Mouse (Mus musculus): Measurements from ENCODE around the gene Tnni2.

Gene Tnni2

DNA sequence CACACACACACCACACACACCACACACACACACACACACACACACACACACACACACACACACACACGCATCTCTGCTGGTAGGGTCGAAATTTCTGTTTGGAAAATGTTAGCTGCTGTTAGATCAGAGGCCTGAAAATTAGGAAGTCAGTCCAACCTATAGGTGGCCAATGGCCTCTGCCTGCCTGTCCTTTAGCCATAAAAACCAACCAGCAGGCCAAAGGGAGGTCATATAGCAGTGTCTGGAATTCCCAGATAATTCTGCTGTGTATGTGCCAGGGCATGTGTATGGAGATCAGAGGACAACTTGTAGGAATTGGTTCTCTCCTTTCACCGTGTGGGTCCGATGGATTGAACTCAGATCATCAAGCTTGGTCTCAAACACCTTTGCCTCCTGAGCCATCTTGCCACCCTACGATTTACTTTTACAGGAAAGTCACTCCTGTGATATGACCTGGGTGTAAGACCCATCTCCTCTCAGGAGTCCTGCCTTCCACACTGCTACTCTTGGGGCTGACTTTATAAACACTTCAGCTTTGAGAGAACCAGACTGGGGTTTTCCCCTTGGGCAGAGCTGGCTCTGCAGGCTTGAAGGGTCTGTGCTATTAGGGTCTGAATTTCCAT is 17.2 kb downstream of the Tnni2 start:
- intact Hi-C loops (cut with DNase I), result no loop called here

DNA sequence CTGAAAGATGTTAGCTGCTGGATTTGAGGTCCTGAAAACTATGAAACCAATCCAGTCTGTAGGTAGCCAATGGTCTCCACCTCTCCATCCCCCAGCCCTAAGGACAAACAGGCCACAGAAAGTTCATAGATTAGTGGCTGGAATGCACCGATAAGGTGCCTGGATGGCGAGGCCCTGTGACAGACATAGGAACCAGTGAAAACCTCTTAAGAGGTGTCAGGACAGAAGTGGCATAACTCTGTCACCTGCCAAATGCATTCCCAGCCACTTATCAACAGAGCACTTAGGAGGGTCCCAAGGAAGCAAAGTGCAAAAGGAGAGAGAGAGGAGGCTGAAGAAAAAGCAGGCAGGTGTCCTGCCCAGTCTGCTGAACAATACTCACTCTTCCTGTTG is 17.7 kb downstream of the Tnni2 start:
- intact Hi-C loops (cut with DNase I), result no loop called here

- intact Hi-C loops (cut with DNase I), result no loop called here
These were observed 19.0 kb downstream of the Tnni2 start, which contains the start of gene Lsp1 for GRCm38 (mm10) chr7:142460636-142461077. TSS of gene Lsp1 (plus strand) at chr7:142460809.

- intact Hi-C loops (cut with DNase I), result no loop called here
These were observed 19.8 kb downstream of the Tnni2 start for GRCm38 (mm10) chr7:142461446-142461845.

GRCm38 (mm10) chr7:142462190-142462589 is 20.6 kb downstream of the Tnni2 start:
- intact Hi-C loops (cut with DNase I), result no loop called here

- intact Hi-C loops (cut with DNase I), result no loop called here
These were observed 21.0 kb downstream of the Tnni2 start for GRCm38 (mm10) chr7:142462594-142463078.

GRCm38 (mm10) chr7:142470171-142470691 is 28.6 kb downstream of the Tnni2 start:
- intact Hi-C loops (cut with DNase I), result no loop called here

GRCm38 (mm10) chr7:142470808-142471413 is 29.3 kb downstream of the Tnni2 start:
- intact Hi-C loops (cut with DNase I), result no loop called here

DNA sequence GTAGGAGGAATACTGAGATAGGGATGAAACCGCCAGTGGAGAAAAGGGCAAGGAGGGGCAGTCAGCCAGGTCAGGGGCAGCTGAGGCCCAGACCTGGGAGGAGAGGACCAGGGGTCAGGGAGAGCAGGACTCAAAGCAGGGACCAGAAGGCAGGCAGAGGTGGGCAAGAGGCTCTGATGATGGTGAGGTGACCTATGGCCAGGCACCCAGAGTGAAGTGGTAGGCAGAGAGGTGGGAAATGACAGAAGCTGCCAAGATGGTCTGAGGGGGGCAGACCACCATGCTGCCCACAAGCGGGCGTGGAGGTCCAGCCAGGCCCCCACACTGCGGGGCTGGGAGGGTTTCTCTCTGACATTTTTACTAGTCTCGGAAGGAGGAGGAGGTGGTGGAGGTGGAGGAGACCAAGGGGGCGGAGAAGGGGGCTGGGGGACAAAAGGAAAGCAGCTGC is 29.8 kb downstream of the Tnni2 start:
- intact Hi-C loops (cut with DNase I), result no loop called here

DNA sequence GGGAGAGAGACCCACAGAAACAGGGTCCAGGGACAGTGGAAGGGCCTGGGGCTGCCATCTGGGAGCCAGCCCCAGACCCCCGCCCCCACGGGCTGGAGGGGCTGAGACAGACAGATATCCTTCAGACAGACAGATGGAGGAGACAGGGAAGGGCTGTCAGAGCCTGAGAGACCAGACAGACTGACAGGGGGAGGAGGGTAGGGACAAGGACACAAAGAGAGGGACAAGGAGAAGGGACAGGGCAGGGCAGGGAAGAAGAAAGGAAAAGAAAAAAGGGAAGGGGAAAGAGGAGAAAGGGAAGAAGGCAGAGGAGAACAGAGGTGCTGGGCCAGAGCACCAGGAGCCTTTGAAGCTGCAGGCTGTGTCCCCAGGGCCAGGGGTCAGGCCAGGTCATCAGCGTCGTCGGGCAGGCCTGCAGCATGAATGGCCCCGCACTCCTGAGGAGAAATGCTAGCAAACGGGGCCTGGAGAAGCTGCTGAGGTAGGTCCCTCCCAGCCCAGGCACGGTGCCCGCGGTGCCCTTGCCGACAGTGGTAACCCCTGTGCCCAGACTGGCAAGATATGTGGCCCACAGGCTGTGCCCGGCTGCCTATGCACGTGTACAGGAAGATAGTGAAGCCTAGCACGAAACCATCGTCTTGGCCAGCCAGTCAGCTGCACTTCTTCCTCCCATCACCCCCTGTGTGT is 30.4 kb downstream of the Tnni2 start:
- intact Hi-C loops (cut with DNase I), result no loop called here

GRCm38 (mm10) chr7:142472936-142473335 is 31.3 kb downstream of the Tnni2 start:
- intact Hi-C loops (cut with DNase I), result no loop called here

DNA sequence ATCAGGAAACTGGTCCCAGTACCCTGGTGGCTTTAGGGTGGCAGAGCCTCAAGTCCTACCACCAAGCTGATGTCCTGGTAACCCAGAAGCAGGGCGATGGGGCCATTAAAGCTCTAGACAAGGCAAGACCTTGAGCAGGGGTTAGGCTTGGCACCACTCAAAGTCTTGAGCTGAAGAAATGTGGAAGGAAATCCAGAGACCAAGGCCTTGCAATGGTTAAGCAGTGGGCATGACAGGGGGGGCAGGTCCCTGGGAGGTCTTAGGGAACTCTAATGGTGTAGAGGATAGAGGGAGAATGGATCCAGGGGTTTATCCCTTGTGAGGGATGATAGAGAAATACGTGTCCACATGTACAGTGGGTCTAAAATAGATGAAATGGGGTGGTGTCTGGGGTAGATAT is 31.9 kb downstream of the Tnni2 start:
- intact Hi-C loops (cut with DNase I), result no loop called here

- intact Hi-C loops (cut with DNase I), result loop anchor here (5.0 kb wide), 1 partner anchor 198 kb away; no protein-coding TSS in a partner anchor
These were observed 33.2 kb downstream of the Tnni2 start for GRCm38 (mm10) chr7:142474799-142475198.

- intact Hi-C loops (cut with DNase I), result loop anchor here (5.0 kb wide), 1 partner anchor 197 kb away; no protein-coding TSS in a partner anchor
These were observed 34.0 kb downstream of the Tnni2 start for GRCm38 (mm10) chr7:142475641-142476040.

- intact Hi-C loops (cut with DNase I), result loop anchor here (5.0 kb wide), 1 partner anchor 196 kb away; no protein-coding TSS in a partner anchor
These were observed 34.7 kb downstream of the Tnni2 start for GRCm38 (mm10) chr7:142476271-142476670.

DNA sequence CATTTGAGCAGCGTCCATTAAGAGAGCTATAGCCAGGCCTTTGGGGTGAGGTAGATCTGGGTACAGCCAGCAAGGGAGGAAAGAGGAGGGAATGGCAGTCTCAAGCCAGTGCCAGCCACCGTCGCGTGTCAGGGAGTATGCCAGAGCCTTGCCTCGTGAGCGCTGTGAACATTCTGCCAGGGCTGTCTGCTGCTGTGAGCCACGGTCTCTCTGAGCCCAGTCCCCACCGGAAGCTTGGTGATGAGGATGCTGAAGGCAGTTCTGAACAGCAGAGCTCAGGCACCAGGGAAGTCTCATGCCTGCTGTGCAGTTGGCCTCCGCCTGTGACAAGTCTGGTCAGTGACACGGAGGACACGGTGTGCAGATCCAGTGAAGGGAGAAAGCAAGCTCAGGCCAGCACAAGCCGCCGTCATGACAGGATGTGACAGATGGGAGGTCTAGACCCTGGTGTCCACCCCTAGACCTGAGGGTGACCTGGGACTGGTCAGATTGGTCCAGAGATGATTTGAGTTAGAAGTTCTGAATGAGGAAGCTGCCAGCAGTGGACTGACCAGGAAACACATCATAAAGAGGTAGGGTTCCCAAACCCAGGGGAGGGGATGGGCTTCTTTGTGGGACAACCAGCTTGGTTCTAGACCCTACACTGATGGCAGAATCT is 35.3 kb downstream of the Tnni2 start:
- intact Hi-C loops (cut with DNase I), result loop anchor here (5.0 kb wide), 1 partner anchor 195 kb away; no protein-coding TSS in a partner anchor

DNA sequence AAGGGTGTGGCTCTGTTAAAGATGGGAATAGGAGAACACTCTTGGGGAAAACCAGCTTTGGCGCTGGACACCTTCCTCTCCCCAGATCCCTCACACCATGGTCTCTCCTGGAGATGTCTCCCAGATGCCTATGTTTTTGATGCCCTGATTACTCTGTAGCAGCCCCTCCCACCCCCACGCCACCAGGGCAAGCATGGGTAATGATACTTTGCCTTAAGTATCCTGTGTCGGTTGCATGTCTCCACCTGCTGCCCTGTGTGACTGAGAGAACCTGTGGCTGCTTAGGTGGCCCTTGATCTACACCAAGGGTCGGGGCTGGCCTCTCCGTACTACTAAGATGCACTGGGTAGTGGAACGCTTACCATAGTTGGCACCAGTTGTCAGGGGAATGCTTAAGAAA is 36.4 kb downstream of the Tnni2 start:
- intact Hi-C loops (cut with DNase I), result loop anchor here (5.0 kb wide), 1 partner anchor 194 kb away; no protein-coding TSS in a partner anchor

GRCm38 (mm10) chr7:142478574-142478973 is 37.0 kb downstream of the Tnni2 start:
- intact Hi-C loops (cut with DNase I), result loop anchor here (5.0 kb wide), 1 partner anchor 194 kb away; no protein-coding TSS in a partner anchor

DNA sequence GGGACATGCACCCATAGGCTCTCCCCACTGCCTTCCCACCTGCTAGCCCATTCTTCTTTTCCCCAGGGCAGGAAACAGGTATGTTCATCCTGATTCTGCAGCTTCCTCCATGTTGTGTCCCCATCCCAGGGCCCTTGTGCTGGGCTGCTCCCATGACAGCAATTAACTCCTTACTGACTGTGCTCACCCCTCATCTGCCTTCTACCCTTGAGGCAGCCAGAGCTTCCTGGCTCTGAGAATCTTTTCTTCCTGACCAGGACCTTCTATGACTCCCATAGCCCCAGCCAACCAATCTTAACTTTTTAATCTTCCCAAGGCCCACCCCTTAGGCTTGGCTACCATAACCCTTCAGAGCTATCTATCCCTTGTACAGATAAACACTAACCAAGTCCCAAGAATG is 37.7 kb downstream of the Tnni2 start:
- intact Hi-C loops (cut with DNase I), result loop anchor here (5.0 kb wide), 1 partner anchor 193 kb away; no protein-coding TSS in a partner anchor

GRCm38 (mm10) chr7:142479886-142480285 is 38.3 kb downstream of the Tnni2 start:
- intact Hi-C loops (cut with DNase I), result loop anchor here (5.0 kb wide), 2 partner anchors 102 to 192 kb away; no protein-coding TSS in a partner anchor

DNA sequence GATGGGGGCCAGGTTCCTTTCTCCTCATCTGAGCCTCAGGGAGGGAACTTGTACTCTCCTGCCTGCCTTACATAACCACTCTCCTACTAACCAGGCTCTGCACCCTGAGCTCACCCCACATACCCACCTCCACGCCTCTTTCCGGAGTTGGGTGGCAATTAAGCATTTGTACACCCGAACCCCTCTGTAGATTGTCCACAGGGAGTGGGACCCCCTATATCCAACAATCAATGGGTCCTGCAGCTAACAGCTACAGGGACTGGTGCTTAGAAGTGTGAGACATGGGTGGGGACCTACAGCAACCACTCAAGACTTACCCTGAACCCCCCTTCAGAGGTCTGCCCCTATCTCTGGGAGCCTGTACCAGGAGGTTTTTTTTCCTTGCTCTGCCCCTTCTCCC is 39.1 kb downstream of the Tnni2 start:
- intact Hi-C loops (cut with DNase I), result loop anchor here (5.0 kb wide), 1 partner anchor 102 kb away; no protein-coding TSS in a partner anchor

All from adrenal gland (tissue).